Mouse (Mus musculus): ENCODE measurements around the gene Emilin2. TPM values are rescaled to one million over a fixed set of nuclear protein-coding genes. Genes with fewer than 3 reads are reported as not detected.

The Emilin2 gene
- polyA plus RNA-seq, 1 experiment from 2014 or later, result 1.4 TPM

GRCm38 (mm10) chr17:71282716-71283115, 29.1 kb downstream of the Emilin2 start:
- Histone ChIP-seq H3K36me3 (ENCODE audit: control insufficient read depth, insufficient read depth, low read length) (no peaks in the 10 kb centered on the region), H3K27me3 (ENCODE audit: control insufficient read depth, insufficient read depth, low read length) (no peaks in the 10 kb centered on the region), H3K4me1 (replicated peaks; ENCODE audit: control insufficient read depth, insufficient read depth) (no peaks in the 10 kb centered on the region), H3K4me3 (ENCODE audit: low read depth, low read length) (no peak overlapping the region), H3K4me2 (replicated peaks; ENCODE audit: low read depth) (no peak overlapping the region), H3K27ac (replicated peaks) (no peak overlapping the region), H3K9me3 (ENCODE audit: control insufficient read depth, low read length) (no peaks in the 10 kb centered on the region), H3K9ac (ENCODE audit: low read length) (no peak overlapping the region)
- no peak for ATAC-seq (ENCODE audit: low FRiP score, low TSS enrichment)
- no peak for DNase-seq (ENCODE audit: low spot score)
- 90% methylated on average over 9 of the region's 9 CpGs for WGBS
- TF ChIP-seq CTCF (IDR thresholded peaks at IDR 0.05; ENCODE audit: low read depth), result no peak
- TF ChIP-seq EP300 (optimal IDR thresholded peaks at IDR 0.05), result no peak

- WGBS, result 82% methylated on average over 6 of the region's 6 CpGs
- Histone ChIP-seq H3K9me3 (ENCODE audit: control insufficient read depth, low read length) (no peaks in the 10 kb centered on the region), H3K4me3 (ENCODE audit: low read depth, low read length) (no peak overlapping the region), H3K4me2 (replicated peaks; ENCODE audit: low read depth) (no peak overlapping the region), H3K36me3 (ENCODE audit: control insufficient read depth, insufficient read depth, low read length) (no peaks in the 10 kb centered on the region), H3K27me3 (ENCODE audit: control insufficient read depth, insufficient read depth, low read length) (no peaks in the 10 kb centered on the region), H3K9ac (ENCODE audit: low read length) (no peak overlapping the region), H3K4me1 (replicated peaks; ENCODE audit: control insufficient read depth, insufficient read depth) (no peaks in the 10 kb centered on the region), H3K27ac (replicated peaks) (no peak overlapping the region)
- ATAC-seq (ENCODE audit: low FRiP score, low TSS enrichment) (no peak), DNase-seq (ENCODE audit: low spot score) (no peak)
- TF ChIP-seq CTCF (IDR thresholded peaks at IDR 0.05; ENCODE audit: low read depth) (no peak), EP300 (optimal IDR thresholded peaks at IDR 0.05) (no peak)
These were observed 33.9 kb downstream of the Emilin2 start for GRCm38 (mm10) chr17:71277701-71278491.

DNA sequence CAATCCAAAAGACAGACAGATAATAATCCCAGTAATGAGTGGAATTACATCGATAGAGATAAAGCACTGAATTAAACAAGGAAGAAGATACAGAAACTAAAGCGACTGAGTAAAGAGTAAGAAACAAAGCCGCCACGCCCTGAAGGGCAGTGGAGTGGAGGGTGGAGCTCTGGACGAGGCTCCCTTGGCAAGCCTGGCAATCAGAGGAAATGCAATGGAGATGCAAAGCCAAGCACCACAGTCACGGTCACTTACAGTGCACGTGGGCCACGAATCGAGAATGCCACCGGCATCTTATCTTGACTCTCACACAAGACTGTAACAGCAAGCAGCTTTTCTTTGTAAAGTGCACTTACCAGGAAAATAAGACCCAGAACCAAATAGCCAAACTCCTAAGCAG, 35.0 kb downstream of the Emilin2 start:
- no peak overlapping the region for H3K4me2 ChIP-seq (replicated peaks; ENCODE audit: low read depth)
- TF ChIP-seq EP300 (optimal IDR thresholded peaks at IDR 0.05), result no peak
- TF ChIP-seq CTCF (IDR thresholded peaks at IDR 0.05; ENCODE audit: low read depth), result no peak
- no peaks in the 10 kb centered on the region for H3K4me1 ChIP-seq (replicated peaks; ENCODE audit: control insufficient read depth, insufficient read depth)
- no peaks in the 10 kb centered on the region for H3K27me3 ChIP-seq (ENCODE audit: control insufficient read depth, insufficient read depth, low read length)
- DNase-seq (ENCODE audit: low spot score) (peak; percentile 37), ATAC-seq (ENCODE audit: low FRiP score, low TSS enrichment) (no peak; the same call in 1 of the 2 replicates)
- WGBS, result 58% methylated on average over 10 of the region's 10 CpGs
- no peak overlapping the region for H3K27ac ChIP-seq (replicated peaks)
- H3K4me3 ChIP-seq (ENCODE audit: low read depth, low read length), result no peak overlapping the region
- no peaks in the 10 kb centered on the region for H3K36me3 ChIP-seq (ENCODE audit: control insufficient read depth, insufficient read depth, low read length)
- no peak overlapping the region for H3K9ac ChIP-seq (ENCODE audit: low read length)
- no peaks in the 10 kb centered on the region for H3K9me3 ChIP-seq (ENCODE audit: control insufficient read depth, low read length)

DNA sequence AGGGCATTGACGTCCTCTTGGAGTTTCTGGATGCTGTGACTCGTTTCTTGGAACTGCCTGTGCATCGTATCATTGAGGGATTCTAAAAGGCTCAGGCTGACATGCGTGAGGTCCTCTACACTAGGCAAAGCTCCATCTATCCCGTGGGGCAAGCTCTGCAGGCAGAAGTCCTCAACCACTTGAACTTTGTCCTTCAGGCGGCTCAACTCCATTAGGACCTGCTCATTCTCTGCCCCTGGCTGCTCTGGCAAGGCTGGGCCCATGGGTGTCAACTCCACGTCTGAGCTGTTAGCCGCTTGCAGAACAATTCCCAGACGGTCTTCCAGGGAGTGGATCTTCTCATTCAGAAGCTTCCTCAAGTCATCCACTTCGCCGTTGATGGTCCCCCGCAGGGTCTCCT, 37.9 kb downstream of the Emilin2 start:
- no peaks in the 10 kb centered on the region for H3K9me3 ChIP-seq (ENCODE audit: control insufficient read depth, low read length)
- no peaks in the 10 kb centered on the region for H3K36me3 ChIP-seq (ENCODE audit: control insufficient read depth, insufficient read depth, low read length)
- H3K27ac ChIP-seq (replicated peaks), result no peak overlapping the region
- no peak for ATAC-seq (ENCODE audit: low FRiP score, low TSS enrichment)
- 87% methylated on average over 12 of the region's 12 CpGs for WGBS
- no peaks in the 10 kb centered on the region for H3K4me1 ChIP-seq (replicated peaks; ENCODE audit: control insufficient read depth, insufficient read depth)
- H3K27me3 ChIP-seq (ENCODE audit: control insufficient read depth, insufficient read depth, low read length), result no peaks in the 10 kb centered on the region
- H3K9ac ChIP-seq (ENCODE audit: low read length), result no peak overlapping the region
- no peak overlapping the region for H3K4me2 ChIP-seq (replicated peaks; ENCODE audit: low read depth)
- no peak for TF ChIP-seq CTCF (IDR thresholded peaks at IDR 0.05; ENCODE audit: low read depth)
- DNase-seq (ENCODE audit: low spot score), result no peak
- no peak overlapping the region for H3K4me3 ChIP-seq (ENCODE audit: low read depth, low read length)

DNA sequence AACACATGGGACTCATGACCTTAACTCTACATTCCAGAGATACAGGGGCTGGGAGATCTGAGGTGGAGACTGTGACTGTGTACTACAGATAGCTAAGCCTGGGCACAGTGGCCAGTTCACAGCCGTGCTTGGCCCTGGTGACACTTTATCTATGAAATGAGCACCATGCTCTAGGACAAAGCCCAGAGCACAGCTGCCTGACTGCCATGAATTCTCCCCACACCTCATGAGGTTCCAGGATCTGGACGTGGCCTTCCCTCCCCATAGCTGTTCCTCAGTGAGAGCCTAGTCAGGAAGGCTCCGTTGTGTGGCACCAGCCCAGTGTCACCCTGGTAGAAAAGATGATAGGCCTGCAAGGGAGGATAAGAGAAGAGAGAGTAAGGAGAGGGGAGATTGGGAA, 43.2 kb downstream of the Emilin2 start:
- H3K9ac ChIP-seq (ENCODE audit: low read length), result no peak overlapping the region
- ATAC-seq (ENCODE audit: low FRiP score, low TSS enrichment) (no peak), DNase-seq (ENCODE audit: low spot score) (no peak)
- WGBS, result 84% methylated on average over 3 of the region's 3 CpGs
- H3K4me1 ChIP-seq (replicated peaks; ENCODE audit: control insufficient read depth, insufficient read depth), result no peaks in the 10 kb centered on the region
- H3K4me3 ChIP-seq (ENCODE audit: low read depth, low read length), result no peak overlapping the region
- no peaks in the 10 kb centered on the region for H3K27me3 ChIP-seq (ENCODE audit: control insufficient read depth, insufficient read depth, low read length)
- no peak overlapping the region for H3K4me2 ChIP-seq (replicated peaks; ENCODE audit: low read depth)
- H3K27ac ChIP-seq (replicated peaks), result no peak overlapping the region
- no peaks in the 10 kb centered on the region for H3K36me3 ChIP-seq (ENCODE audit: control insufficient read depth, insufficient read depth, low read length)
- no peaks in the 10 kb centered on the region for H3K9me3 ChIP-seq (ENCODE audit: control insufficient read depth, low read length)
- TF ChIP-seq EP300 (optimal IDR thresholded peaks at IDR 0.05) (no peak), CTCF (IDR thresholded peaks at IDR 0.05; ENCODE audit: low read depth) (no peak)

- H3K4me3 ChIP-seq (ENCODE audit: low read depth, low read length), result no peak overlapping the region
- ATAC-seq (ENCODE audit: low FRiP score, low TSS enrichment) (no peak), DNase-seq (ENCODE audit: low spot score) (no peak)
- WGBS, result 86% methylated on average over 10 of the region's 10 CpGs
- no peaks in the 10 kb centered on the region for H3K9me3 ChIP-seq (ENCODE audit: control insufficient read depth, low read length)
- H3K36me3 ChIP-seq (ENCODE audit: control insufficient read depth, insufficient read depth, low read length), result no peaks in the 10 kb centered on the region
- no peaks in the 10 kb centered on the region for H3K4me1 ChIP-seq (replicated peaks; ENCODE audit: control insufficient read depth, insufficient read depth)
- TF ChIP-seq CTCF (IDR thresholded peaks at IDR 0.05; ENCODE audit: low read depth) (no peak), EP300 (optimal IDR thresholded peaks at IDR 0.05) (no peak)
- H3K4me2 ChIP-seq (replicated peaks; ENCODE audit: low read depth), result no peak overlapping the region
- no peak overlapping the region for H3K27ac ChIP-seq (replicated peaks)
- no peaks in the 10 kb centered on the region for H3K27me3 ChIP-seq (ENCODE audit: control insufficient read depth, insufficient read depth, low read length)
- no peak overlapping the region for H3K9ac ChIP-seq (ENCODE audit: low read length)
These were observed 43.6 kb downstream of the Emilin2 start for GRCm38 (mm10) chr17:71268152-71268551.
